Mouse (Mus musculus): Measurements from ENCODE around the gene Tnn. TPM values are rescaled to one million over a fixed set of nuclear protein-coding genes. Genes with fewer than 3 reads are reported as not detected.
A peak's percentile ranks its signal among the peaks of the same experiment; 100 is the strongest.

The Tnn gene
- total RNA-seq, 2 experiments from 2014 or later = 0.45 to 0.93 TPM

DNA sequence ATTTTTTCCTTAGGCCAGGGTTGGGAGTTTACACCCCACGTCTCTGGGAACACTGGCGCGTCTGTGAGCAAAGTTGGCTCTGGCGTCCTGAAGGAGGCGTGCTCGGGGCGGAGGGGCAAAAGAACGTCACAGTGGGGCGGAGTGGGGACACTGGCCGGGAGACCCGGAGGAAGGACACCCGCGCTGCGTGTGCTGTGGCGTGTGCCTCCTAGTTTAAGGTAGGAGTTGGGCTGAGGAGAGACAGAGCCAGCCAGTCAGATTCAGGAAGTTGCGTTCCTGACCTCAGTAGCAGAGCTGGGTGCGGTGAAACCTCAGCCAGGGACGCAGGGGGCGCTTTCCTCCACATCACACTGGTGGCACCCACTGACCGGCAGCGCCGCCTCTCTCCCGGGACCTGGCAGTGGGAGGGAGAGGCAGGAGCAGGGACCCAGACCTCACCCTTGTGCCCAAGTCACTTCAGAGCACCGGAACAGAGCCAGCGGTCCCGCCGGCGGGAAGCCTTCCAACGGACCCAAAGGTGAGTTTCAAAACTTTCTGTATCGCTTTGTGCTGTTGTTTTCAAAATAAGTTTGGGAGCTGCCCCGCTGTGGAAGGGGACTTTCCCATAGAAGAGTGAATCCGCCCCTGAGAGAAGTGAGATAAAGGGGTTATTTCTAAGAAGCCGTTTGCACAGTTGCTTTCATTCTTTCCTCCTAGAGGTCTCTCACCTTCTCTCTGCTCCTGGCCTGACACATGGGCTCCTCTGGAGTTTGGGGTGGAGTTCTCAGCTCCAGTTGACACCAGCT lies 109.0 kb downstream of the Tnn start, which contains the start of gene 4930523C07Rik:
4930523C07Rik (plus strand) TSS at position 146 of the 785 bp plus-strand sequence.
- DNase-seq (ENCODE audit: low spot score in 2 of 2) = peak; percentile 28 to 58

DNA sequence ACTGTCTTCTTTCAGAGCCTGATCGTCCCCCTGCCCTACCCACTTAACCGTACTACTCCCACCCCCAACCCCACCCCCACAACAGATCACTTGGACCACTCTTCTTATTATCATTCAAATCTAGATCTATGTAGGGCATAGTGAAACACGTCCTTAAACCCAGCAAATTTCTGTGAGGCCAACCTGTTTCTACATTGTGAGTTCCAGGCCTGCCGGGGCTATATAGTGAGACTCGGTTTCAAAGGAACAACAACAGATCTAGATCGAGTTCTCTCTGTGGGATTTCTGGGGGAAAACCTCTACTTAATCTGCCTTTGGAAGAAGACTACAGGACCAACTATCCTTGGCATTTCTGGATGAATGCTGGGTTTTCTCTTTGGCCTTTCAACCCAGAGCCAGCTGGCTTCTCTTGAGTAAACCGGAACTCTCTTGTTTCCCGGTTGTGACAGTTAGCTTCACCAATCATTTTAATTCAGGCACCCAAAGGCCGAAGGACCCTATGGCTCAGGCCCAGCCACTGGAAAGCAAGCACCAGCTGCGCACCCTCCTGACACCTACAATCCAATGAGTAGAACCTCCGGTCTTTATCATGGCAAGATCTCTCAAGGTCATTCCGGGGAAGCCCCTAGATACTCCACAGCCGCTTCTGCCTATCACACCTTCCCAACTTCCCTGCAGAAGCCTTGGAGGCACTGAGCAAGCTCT lies 110.0 kb downstream of the Tnn start:
- no peak for DNase-seq (ENCODE audit: low spot score in 2 of 2)

DNA sequence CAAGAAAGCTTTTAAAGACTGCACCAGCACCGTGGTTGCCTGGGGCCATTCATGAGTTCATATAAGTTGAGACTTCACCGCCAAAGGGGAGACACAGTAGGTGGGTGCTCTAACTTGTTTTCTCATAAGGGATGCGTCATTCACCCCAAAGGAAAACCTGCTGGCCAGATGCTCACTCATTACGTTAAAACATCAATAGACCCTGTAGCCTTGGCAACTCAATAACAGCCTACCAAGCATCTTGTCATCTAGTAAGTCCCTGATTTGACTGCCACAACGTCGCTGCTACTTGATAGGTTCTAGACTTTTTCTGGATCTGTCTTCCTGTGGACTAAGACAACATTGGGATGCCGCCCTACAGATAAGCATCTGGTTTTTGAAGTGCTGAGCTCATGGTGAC lies 111.0 kb downstream of the Tnn start:
- no peak for DNase-seq (ENCODE audit: low spot score in 2 of 2)

DNA sequence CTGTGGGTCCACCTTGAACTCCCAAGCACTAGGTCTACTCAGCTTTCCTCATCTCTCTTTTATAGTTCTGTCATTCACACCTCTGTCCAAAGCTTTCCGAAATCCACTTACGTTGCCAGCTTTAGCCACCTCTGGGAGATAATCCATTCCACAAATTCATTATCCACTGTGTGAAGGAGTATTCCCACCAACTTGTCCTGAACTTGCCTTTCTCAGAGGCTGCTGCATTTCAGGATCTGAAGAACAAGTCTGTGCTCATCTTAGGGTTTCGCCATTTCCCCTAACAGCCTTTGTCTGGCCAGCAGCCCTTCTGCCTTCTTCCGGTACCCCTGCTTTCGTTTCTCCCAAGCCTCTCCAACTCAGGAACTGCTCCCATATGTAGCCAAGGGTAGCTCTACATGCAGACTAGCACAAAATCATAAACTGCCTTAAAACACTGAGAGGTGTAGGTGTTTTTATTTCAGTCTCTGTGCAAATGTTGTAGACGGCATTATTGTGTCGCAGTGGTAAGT lies 112.1 kb downstream of the Tnn start:
- DNase-seq (ENCODE audit: low spot score in 2 of 2) = no peak

DNA sequence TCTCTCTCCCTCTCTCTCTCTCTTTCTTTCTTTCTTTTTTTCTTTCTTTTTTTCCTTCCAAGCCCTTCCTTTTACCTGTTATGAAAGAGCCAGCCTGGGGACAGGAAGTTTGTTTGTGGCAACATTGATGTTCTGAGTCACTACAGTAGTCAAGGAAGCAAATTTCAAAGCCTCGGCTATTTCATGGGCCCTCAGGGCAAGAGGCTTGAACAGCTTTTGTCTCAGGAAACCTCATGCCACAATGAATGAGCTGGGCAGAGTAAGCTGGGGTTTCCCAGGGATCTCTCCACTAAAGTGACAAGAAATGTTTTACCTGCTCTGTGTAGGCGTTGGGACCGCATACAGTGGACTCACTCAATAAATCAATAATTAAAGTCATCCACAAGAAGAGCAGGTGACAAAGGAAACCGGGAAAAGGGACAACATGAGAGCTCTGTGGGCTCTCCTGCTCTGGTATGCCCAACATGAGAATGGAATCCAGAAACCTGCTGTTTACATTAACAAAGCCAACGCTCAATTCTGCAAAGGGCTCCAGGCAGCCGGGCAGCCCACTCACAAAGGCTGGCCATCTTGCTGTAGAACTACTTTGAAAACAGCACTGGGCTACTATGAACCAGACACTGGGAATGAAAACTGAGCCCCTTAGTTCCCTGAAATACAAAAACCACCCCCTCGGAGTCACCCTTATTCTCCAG lies 113.3 kb downstream of the Tnn start:
- DNase-seq (ENCODE audit: low spot score in 2 of 2) = no peak

DNA sequence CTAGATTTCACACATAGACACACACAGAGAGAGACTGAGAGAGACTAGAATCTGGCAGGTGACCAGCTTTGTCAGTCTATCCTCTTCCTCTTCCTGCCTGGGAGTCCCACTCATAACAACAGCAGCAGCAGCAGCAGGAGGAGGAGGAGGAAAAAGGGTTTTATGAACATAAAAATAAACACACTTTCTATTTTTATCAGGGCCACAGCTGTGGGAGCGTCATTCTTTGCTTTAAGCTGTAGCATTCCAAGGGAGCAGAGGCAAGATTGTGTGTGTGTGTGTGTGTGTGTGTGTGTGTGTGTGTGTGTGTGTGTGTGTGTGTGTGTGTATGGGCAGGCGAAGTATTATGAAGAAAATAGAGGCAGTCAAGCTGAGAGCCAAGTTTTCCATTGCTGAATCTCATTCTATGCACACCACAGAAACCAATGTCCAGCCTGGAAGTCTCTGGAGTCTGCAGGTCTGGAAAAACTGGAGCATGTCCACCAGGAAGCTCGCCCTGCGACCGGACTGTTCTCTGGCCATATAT lies 116.3 kb downstream of the Tnn start:
- DNase-seq (ENCODE audit: low spot score in 2 of 2) = no peak

DNA sequence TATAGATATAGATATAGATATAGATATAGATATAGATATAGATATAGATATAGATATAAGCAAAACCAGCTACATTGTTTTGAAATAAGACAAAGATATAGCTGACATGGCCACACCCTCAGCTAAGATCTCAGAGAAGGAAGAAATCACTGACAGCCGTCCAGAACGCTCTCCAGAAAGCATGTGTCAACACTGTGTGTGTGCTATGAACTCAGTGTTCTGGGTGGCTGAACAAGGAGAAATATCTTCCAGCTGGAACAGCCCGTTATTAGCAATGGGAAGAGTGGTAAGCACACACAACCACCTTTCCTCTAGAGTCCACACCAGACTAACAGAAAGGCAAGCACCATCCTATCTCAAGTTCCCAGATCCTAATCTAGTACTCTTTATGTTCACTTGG lies 117.8 kb downstream of the Tnn start:
- DNase-seq (ENCODE audit: low spot score in 2 of 2) = no peak

Other genes with a start within 250 kb of the Tnn start
- 10 to 100 TPM; 11.0 to 15.6 TPM for gene 4930523C07Rik, start 109.2 kb downstream of the Tnn start, total RNA-seq (2021)
- 10 to 100 TPM; 85.5 to 87.2 TPM for gene Mrps14, start 41.6 kb upstream of the Tnn start, total RNA-seq (2021)
- 10 to 100 TPM; 77.2 to 80.7 TPM for gene Cacybp, start 59.3 kb upstream of the Tnn start, total RNA-seq (2021)